Mouse (Mus musculus) brain, embryonic 14.5 days (tissue): ENCODE measurements around the gene Hoxb8.

ENCODE experiments used
- CTCF ChIP-seq: fragments of 200-500 bp; IDR thresholded peaks from 2 replicates; pipeline ENCODE4 v1.5.1; 2012; ENCODE audit warnings: inconsistent platforms, mild to moderate bottlenecking, moderate library complexity, borderline replicate concordance; ENCODE audit not compliant: insufficient read depth, insufficient read length; ENCODE audit errors: extremely low read depth
- POLR2A ChIP-seq: fragments of 200-500 bp; IDR thresholded peaks from 2 replicates; pipeline ENCODE4 v1.6.1; 2012; ENCODE audit warnings: mild to moderate bottlenecking, inconsistent platforms, borderline replicate concordance; ENCODE audit not compliant: poor library complexity, insufficient read depth, insufficient read length, severe bottlenecking; ENCODE audit errors: extremely low read depth

DNA sequence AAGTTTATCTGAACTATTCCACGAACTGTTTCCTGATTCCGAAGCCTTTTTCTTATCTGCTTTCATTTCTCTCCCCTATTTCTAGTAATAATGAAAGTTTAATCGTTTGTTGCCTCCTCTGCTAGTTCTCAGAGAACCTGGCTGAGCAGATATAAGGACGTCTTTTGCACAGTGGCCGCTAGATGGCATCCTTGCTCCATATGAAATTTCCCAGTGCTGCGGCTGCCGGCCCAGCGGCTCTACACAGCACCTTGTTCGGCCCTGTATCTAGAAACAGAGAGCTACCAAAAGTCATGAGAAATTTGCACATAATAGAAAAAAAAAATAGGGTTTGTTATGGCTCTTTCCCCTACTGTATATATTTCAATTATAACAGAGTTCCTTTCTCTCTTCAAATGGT is 2.9 kb upstream of the Hoxb8 start:
- no peak for TF ChIP-seq POLR2A
- TF ChIP-seq CTCF = peak; percentile 88
